Mouse (Mus musculus) liver, embryonic 16.5 days (tissue): Measurements from ENCODE around the gene Lrrtm3. TPM values are rescaled to one million over a fixed set of nuclear protein-coding genes. Genes with fewer than 3 reads are reported as not detected.

ENCODE experiments used
- ATAC-seq: fragments of 200-750 bp; cut with Nextera tagmentation; 2 replicates; pipeline ENCODE4 v1.8.0; 2017; ENCODE audit warnings: low read depth, mild to moderate bottlenecking, moderate number of reproducible peaks, moderate library complexity
- H3K27ac ChIP-seq: fragments of 300-500 bp; sonication (generic); 2 replicates; pipeline ENCODE4 v1.5.1; 2014; ENCODE audit warnings: mild to moderate bottlenecking, low read length
- H3K27me3 ChIP-seq: fragments of 300-500 bp; sonication (generic); 2 replicates; pipeline ENCODE4 v1.6.1; 2014; ENCODE audit warnings: low read depth, low read length, mixed read lengths; ENCODE audit not compliant: control insufficient read depth, insufficient read depth
- H3K36me3 ChIP-seq: fragments of 300-500 bp; sonication (generic); 2 replicates; pipeline ENCODE4 v1.6.1; 2014; ENCODE audit warnings: mild to moderate bottlenecking; ENCODE audit not compliant: control insufficient read depth, insufficient read depth
- H3K4me1 ChIP-seq: fragments of 300-500 bp; sonication (generic); 2 replicates; pipeline ENCODE4 v1.6.1; 2014; ENCODE audit warnings: low read depth, low read length, mixed read lengths; ENCODE audit not compliant: control insufficient read depth
- H3K4me2 ChIP-seq: fragments of 300-500 bp; sonication (generic); 2 replicates; pipeline ENCODE4 v1.6.1; 2014; ENCODE audit warnings: low read depth, low read length, mixed read lengths
- H3K4me3 ChIP-seq: fragments of 300-500 bp; sonication (generic); 2 replicates; pipeline ENCODE4 v1.5.1; 2014; ENCODE audit warnings: low read depth, mild to moderate bottlenecking, low read length
- H3K9ac ChIP-seq: fragments of 300-500 bp; sonication (generic); 2 replicates; pipeline ENCODE4 v1.6.1; 2014; ENCODE audit warnings: low read depth, low read length
- H3K9me3 ChIP-seq: fragments of 300-500 bp; sonication (generic); replicated peaks from 2 replicates; pipeline ENCODE4 v1.6.1; 2016; ENCODE audit warnings: low read length; ENCODE audit not compliant: control insufficient read depth
- WGBS: fragments of 180-500 bp; shearing (Covaris S2); extraction: QIAGEN DNeasy Blood & Tissue Kit; methylation state at CpG from one replicate; pipeline ENCODE4 v1.1.7; 2014; ENCODE audit not compliant: insufficient replicate concordance; 5-methylcytosine and 5-hydroxymethylcytosine counted together
- polyA plus RNA-seq: library from polyadenylated mRNA; unstranded; fragments of >200 nt; fragmentation: Nextera tagmentation; extraction: Ambion mirVana; gene quantifications from 2 replicates; pipeline ENCODE4 v1.2.1, GENCODE M21; 2015

The Lrrtm3 gene
- polyA plus RNA-seq, 1 experiment from 2014 or later: not detected

DNA sequence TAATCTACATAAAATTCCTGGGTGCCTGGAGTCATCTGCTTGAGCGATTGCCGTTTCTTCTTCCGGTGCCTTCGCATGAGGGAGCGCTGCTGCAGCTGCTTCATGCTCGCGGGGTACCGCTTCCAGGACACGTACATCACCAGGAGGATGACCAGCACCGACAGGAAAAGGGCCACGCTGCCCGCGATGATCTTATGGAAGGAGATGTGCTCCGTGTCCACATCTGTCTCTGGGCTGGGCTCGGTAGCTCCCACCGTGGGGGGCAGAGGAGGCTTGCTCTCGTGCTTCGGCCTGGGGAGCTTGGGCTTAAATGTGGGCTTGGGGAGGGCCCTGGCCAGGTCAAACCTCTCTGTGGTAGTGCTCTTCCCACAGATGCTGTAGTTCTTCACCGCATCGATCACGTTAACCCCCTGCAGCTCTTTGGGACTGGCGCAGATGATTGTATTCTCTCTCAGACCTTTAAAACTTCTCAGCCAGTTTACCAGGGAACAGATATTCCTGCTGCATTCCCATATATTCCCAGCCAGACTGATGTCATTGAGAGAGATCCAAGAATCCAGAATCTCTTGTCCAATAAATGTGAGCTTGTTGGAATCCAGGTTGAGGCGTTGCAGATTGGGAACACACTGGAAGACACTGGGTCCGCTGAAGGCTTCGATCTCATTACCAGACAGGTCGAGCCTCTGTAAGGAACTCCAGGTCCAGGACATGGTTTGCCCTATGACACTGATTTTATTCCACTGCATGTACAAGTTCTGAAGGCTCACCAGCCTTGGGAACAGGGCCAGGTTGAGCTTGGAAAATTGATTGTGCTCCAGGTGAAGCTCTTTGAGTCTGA is 1.9 kb downstream of the Lrrtm3 start:
- H3K9ac ChIP-seq: no peak overlapping the region
- H3K9me3 ChIP-seq: no peaks in the 10 kb centered on the region
- H3K27ac ChIP-seq: no peak overlapping the region
- peaks cover 12% of the 10 kb centered on the region for H3K27me3 ChIP-seq
- WGBS: 5% methylated on average over 26 of the region's 26 CpGs
- no peak overlapping the region for H3K4me3 ChIP-seq
- no peak overlapping the region for H3K4me2 ChIP-seq
- H3K36me3 ChIP-seq: no peaks in the 10 kb centered on the region
- ATAC-seq: no peak
- no peaks in the 10 kb centered on the region for H3K4me1 ChIP-seq

DNA sequence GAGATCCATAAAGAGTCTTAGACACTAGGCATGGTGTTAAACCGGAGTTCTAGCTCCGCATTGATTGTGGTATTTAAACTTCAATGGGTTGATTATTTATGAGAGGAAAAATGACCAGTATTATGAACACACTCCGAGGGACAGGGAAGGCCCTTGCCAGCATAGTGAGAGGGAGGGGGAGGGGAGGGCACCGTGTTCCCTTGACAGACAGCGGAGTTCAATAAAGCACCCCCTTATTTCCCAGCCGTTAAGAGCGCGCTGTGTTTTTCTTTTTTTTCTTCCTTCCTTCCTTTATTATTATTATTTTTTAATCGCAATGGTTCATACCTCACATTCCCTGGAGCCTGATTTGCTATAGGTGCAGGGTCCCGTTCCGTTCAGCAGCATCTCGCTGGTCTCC is 2.6 kb downstream of the Lrrtm3 start:
- no peaks in the 10 kb centered on the region for H3K9me3 ChIP-seq
- H3K4me1 ChIP-seq: no peaks in the 10 kb centered on the region
- ATAC-seq: no peak
- no peaks in the 10 kb centered on the region for H3K36me3 ChIP-seq
- WGBS: 4% methylated on average over 12 of the region's 12 CpGs
- H3K4me3 ChIP-seq: no peak overlapping the region
- no peak overlapping the region for H3K4me2 ChIP-seq
- no peak overlapping the region for H3K27ac ChIP-seq
- peaks cover 12% of the 10 kb centered on the region for H3K27me3 ChIP-seq
- H3K9ac ChIP-seq: no peak overlapping the region

DNA sequence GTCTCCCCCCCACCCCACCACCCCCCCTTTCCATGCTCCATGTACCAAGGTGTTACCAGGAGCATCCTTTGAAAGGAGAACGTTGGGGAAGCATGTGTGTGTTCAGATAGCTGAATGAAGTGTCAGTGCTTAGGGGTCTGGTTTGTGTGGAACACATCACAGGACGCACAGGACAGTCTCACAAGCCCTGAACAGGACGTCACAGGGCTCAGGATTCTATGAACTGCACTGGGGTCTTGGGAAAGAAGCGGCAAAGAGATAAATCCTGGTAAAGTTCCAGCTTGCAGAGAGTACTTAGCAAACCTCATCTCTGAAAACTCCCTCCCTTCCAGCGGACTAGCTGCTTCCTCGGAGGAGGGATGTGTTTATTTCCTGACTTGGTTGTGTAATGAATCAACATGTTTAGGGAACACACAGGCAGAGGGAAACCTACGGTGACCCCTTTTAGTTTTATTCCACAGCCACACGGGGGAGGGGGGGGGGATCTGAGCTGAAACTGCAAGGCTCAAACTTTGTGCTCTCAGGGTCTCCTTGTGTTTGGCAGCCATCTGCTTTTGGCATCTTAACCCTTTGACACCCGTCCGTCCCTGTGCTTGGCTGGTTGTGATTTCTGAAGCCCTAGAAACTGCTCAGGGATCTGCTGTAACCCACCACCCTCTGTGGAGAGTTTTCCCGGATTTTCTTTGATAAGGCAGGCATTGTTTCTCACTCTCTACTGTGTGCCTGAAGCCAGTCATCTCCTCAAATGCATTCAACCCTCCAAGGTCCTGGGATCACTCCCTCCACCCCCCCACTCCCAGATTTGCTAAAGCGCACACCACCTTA is 3.3 kb downstream of the Lrrtm3 start:
- Histone ChIP-seq H3K4me3 (no peak overlapping the region), H3K27me3 (peaks cover 12% of the 10 kb centered on the region), H3K9ac (no peak overlapping the region), H3K4me1 (no peaks in the 10 kb centered on the region), H3K9me3 (no peaks in the 10 kb centered on the region), H3K4me2 (no peak overlapping the region), H3K36me3 (no peaks in the 10 kb centered on the region), H3K27ac (no peak overlapping the region)
- 6% methylated on average over 12 of the region's 12 CpGs for WGBS
- no peak for ATAC-seq

DNA sequence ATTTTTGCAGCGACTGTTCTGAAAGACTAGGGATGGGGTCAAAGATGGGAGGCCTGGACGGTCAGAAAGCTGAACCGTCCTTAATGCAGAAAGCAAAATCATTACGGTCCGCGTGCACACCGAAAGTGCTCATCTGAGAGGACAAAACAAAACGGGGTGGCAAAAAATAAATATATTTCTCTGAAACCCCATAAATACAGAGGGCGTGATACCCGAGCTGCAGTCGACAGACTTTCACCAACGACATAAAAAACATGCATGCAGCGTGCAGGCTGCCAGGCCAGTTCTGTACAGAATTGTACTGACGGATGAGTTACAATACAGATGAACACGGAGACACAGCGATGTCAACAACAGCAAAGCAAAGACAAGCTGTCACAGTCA is 3.9 kb downstream of the Lrrtm3 start:
- WGBS: 58% methylated on average over 16 of the region's 16 CpGs
- Histone ChIP-seq H3K4me1 (no peaks in the 10 kb centered on the region), H3K9me3 (no peaks in the 10 kb centered on the region), H3K27ac (no peak overlapping the region), H3K27me3 (peaks cover 12% of the 10 kb centered on the region), H3K4me3 (no peak overlapping the region), H3K36me3 (no peaks in the 10 kb centered on the region), H3K9ac (no peak overlapping the region), H3K4me2 (no peak overlapping the region)
- ATAC-seq: no peak

DNA sequence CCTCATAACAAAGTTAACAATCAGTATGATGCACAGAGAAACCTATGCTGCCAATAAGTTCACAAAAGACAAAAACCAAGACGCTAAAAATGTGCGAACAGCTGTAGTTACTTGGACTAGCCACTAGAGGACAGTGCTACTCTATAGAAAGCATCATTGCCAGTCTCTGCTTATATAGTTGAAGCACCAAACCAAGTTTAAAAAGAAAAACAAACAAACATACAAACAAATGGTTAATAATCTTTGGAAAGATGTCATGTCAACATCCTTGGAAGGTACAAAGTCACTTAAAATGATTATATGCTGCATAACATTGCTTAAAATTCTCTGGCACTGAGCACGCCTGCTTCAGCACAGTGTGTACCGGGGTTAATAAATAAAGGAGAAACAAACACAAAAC is 5.6 kb downstream of the Lrrtm3 start:
- no peak for ATAC-seq
- Histone ChIP-seq H3K27ac (no peak overlapping the region), H3K36me3 (no peaks in the 10 kb centered on the region), H3K9ac (no peak overlapping the region), H3K4me3 (no peak overlapping the region), H3K4me2 (no peak overlapping the region), H3K4me1 (no peaks in the 10 kb centered on the region), H3K9me3 (no peaks in the 10 kb centered on the region), H3K27me3 (peaks cover 12% of the 10 kb centered on the region)
- 37% methylated on average over 4 of the region's 4 CpGs for WGBS

DNA sequence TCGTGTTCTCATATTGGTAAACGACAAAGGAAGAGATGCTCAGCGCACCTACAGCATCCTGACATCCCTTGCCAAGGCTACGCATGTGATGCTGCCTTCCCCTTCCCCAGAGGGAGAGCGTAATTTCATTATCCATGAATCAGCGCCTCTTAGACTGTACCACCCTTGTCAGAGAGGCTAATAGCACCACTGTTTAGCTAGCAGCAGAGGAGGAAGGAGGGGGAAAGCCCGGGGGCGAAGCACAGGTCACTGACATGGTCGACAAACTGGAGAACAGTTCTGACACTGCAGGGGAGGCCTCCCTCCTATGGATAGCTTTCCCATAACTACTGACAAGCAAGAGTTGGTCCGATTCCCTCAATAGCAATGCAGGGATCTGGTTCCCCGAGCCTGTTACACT is 6.3 kb downstream of the Lrrtm3 start:
- Histone ChIP-seq H3K27me3 (peaks cover 10% of the 10 kb centered on the region), H3K9ac (no peak overlapping the region), H3K9me3 (no peaks in the 10 kb centered on the region), H3K4me3 (no peak overlapping the region), H3K36me3 (no peaks in the 10 kb centered on the region), H3K27ac (no peak overlapping the region), H3K4me2 (no peak overlapping the region), H3K4me1 (no peaks in the 10 kb centered on the region)
- ATAC-seq: no peak
- WGBS: 51% methylated on average over 11 of the region's 11 CpGs

DNA sequence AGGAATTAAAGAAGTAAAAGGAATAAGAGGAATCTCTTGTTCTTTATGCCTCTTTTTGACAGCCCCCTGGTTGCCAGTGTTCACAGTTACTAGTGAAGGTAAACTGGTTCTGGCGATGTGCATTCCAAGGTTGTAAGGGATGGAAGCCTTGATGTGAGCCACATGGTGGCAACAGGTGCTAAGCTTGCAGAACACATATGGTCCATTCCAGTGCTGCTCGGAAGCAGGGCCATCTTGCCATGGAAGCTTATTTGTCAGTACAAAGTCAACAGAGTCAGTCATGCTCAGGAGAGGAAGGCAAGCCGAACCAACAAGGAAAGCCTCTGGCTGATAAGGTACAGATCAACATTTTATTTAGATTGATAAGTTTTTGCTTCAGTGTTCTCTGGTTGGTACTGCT is 7.7 kb downstream of the Lrrtm3 start:
- Histone ChIP-seq H3K36me3 (no peaks in the 10 kb centered on the region), H3K9ac (no peak overlapping the region), H3K27ac (no peak overlapping the region), H3K9me3 (no peaks in the 10 kb centered on the region), H3K4me3 (no peak overlapping the region), H3K27me3 (no peaks in the 10 kb centered on the region), H3K4me2 (no peak overlapping the region), H3K4me1 (no peaks in the 10 kb centered on the region)
- 54% methylated on average over 3 of the region's 3 CpGs for WGBS
- no peak for ATAC-seq

DNA sequence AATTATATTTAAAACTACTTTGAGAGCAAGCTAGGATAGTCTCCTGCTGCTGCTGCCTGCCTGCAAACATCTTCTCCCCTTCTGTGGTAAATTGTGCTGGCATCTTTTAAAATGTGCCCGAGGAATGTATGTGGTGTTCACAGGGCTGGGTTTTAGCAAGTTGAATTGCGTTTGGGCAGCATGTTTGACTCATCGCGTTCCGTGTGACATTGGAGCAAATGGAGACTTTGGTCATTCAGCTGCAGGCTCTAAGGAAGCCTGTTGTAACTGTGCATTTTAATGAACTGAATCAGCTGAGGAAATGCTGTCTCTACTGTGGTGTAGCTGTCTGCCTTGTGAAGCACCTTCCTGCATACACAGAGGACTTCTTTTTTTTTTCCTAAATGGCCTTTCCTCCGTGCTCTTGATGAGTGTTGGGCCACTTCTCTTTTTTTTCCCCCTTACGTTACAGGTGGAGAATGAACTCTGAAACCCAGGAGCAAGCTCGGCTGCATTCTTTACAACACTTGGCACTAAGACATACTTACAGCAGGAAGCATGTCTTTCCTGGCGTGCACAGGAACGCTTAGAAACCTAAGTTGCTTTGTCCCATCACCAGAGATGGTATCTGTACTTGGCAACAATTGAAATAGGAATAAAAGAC is 13.5 kb downstream of the Lrrtm3 start:
- no peak for ATAC-seq
- Histone ChIP-seq H3K27me3 (no peaks in the 10 kb centered on the region), H3K36me3 (no peaks in the 10 kb centered on the region), H3K9ac (no peak overlapping the region), H3K27ac (no peak overlapping the region), H3K4me3 (no peak overlapping the region), H3K4me1 (no peaks in the 10 kb centered on the region), H3K9me3 (no peaks in the 10 kb centered on the region), H3K4me2 (no peak overlapping the region)
- 30% methylated on average over 10 of the region's 10 CpGs for WGBS

DNA sequence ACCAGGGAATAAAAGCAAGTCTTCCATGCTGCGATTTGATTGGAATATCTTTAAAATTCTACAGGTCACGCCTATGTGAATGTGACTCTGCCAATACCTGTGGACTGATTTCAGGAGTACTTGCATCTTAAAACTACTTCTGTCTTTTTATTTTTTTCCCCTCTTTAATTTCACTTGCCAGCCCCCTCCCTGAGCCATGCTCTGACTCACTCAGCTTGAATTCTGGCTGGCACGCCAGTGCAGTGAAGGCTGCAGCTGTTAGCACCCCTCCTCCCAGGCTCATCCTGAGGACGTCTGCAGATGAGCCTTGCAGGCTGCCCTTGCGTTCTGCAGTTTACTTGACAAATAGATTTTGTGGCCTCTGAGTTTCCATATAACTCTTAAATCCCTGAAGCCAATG is 14.1 kb downstream of the Lrrtm3 start:
- no peak overlapping the region for H3K27ac ChIP-seq
- no peaks in the 10 kb centered on the region for H3K36me3 ChIP-seq
- H3K9ac ChIP-seq: no peak overlapping the region
- H3K4me2 ChIP-seq: no peak overlapping the region
- no peaks in the 10 kb centered on the region for H3K4me1 ChIP-seq
- no peaks in the 10 kb centered on the region for H3K9me3 ChIP-seq
- ATAC-seq: no peak
- no peak overlapping the region for H3K4me3 ChIP-seq
- H3K27me3 ChIP-seq: no peaks in the 10 kb centered on the region
- WGBS: 33% methylated on average over 5 of the region's 5 CpGs
